Mouse (Mus musculus) myocyte (in vitro differentiated cells): ENCODE results near the gene Ccin. TPM values are rescaled to one million over a fixed set of nuclear protein-coding genes. Genes with fewer than 3 reads are reported as not detected.

Experiments
- H3K27me3 ChIP-seq: one replicate; pipeline ENCODE4 v1.6.1; 2011; ENCODE audit not compliant: control insufficient read depth, insufficient read depth, insufficient read length
- H3K36me3 ChIP-seq: one replicate; pipeline ENCODE4 v1.6.1; 2011; ENCODE audit not compliant: control insufficient read depth, insufficient read depth
- H3K4me2 ChIP-seq: one replicate; pipeline ENCODE4 v1.6.1; 2011; ENCODE audit warnings: low read depth, control low read depth
- H3K4me3 ChIP-seq: one replicate; pipeline ENCODE4 v1.5.1; 2011; ENCODE audit warnings: mild to moderate bottlenecking, control low read depth, moderate library complexity
- H3K79me2 ChIP-seq: one replicate; pipeline ENCODE4 v1.6.1; 2011; ENCODE audit not compliant: control insufficient read depth, insufficient read depth
- H3ac ChIP-seq: one replicate; pipeline ENCODE4 v1.6.1; 2011; ENCODE audit not compliant: control insufficient read depth, insufficient read length
- CEBPB ChIP-seq: IDR thresholded peaks from 2 replicates; pipeline ENCODE4 v1.6.1; 2011; ENCODE audit warnings: mild to moderate bottlenecking, moderate library complexity; ENCODE audit not compliant: poor library complexity, insufficient read depth, severe bottlenecking
- E2F4 ChIP-seq: IDR thresholded peaks from one replicate; pipeline ENCODE4 v1.6.1; 2011; ENCODE audit warnings: mild to moderate bottlenecking, control low read depth, moderate library complexity; ENCODE audit not compliant: insufficient read depth
- MAX ChIP-seq: IDR thresholded peaks from one replicate; pipeline ENCODE4 v1.6.1; 2011; ENCODE audit warnings: low read depth, mild to moderate bottlenecking, control low read depth
- MYOD1 ChIP-seq, 3 experiments: IDR thresholded peaks; one replicate each; pipeline ENCODE4 v1.6.1; 2011; ENCODE audit warnings: control low read depth in 2 of 3, low read depth in 2 of 3, mild to moderate bottlenecking in 2 of 3, moderate library complexity in 1 of 3; ENCODE audit not compliant: insufficient read length in 2 of 3, control insufficient read depth in 1 of 3
- MYOG ChIP-seq, 3 experiments: IDR thresholded peaks; one replicate each; pipeline ENCODE4 v1.6.1; 2011; ENCODE audit warnings: control low read depth in 2 of 3, low read depth in 2 of 3, mild to moderate bottlenecking in 2 of 3; ENCODE audit not compliant: insufficient read length in 2 of 3, control insufficient read depth in 1 of 3, insufficient read depth in 1 of 3
- POLR2A ChIP-seq: IDR thresholded peaks from one replicate; pipeline ENCODE4 v1.6.1; 2011; ENCODE audit warnings: low read depth, mild to moderate bottlenecking, control low read depth, moderate library complexity; ENCODE audit not compliant: insufficient read length
- POLR2AphosphoS2 ChIP-seq: IDR thresholded peaks from one replicate; pipeline ENCODE4 v1.6.1; 2011; ENCODE audit warnings: low read depth, control low read depth; ENCODE audit not compliant: insufficient read length
- SRF ChIP-seq: IDR thresholded peaks from one replicate; pipeline ENCODE4 v1.6.1; 2011; ENCODE audit warnings: low read depth; ENCODE audit not compliant: control insufficient read depth, insufficient read length
- TCF12 ChIP-seq: IDR thresholded peaks from one replicate; pipeline ENCODE4 v1.6.1; 2011; ENCODE audit warnings: mild to moderate bottlenecking, control low read depth; ENCODE audit not compliant: poor library complexity, insufficient read depth, severe bottlenecking
- TCF3 ChIP-seq: IDR thresholded peaks from one replicate; pipeline ENCODE4 v1.6.1; 2011; ENCODE audit warnings: low read depth, control low read depth; ENCODE audit not compliant: insufficient read length
- USF1 ChIP-seq: IDR thresholded peaks from one replicate; pipeline ENCODE4 v1.6.1; 2011; ENCODE audit warnings: low read depth, mild to moderate bottlenecking, control low read depth, moderate library complexity
- polyA plus RNA-seq: library from polyadenylated mRNA; unstranded; fragments of >200 nt; fragmentation: generic; extraction: Trizol; gene quantifications from one replicate; pipeline ENCODE4 v1.2.1, GENCODE M21; 2012; ENCODE audit warnings: missing spikeins

Gene Ccin
- polyA plus RNA-seq, 1 experiment, result 0.22 TPM

GRCm38 (mm10) chr4:44012376-44013367 is 29.4 kb downstream of the Ccin start:
- Histone ChIP-seq H3ac (peak overlapping the region; percentile 87), H3K27me3 (no peaks in the 10 kb centered on the region), H3K36me3 (no peaks in the 10 kb centered on the region), H3K79me2 (peaks cover 51% of the 10 kb centered on the region), H3K4me2 (peak overlapping the region; percentile 98), H3K4me3 (peak overlapping the region; percentile 83)
- peak; percentile 97 for TF ChIP-seq POLR2AphosphoS2
- TF ChIP-seq POLR2A, result peak; percentile 86
- peak; percentile 85 for TF ChIP-seq USF1
- TF ChIP-seq E2F4, result no peak
- peak; percentile 69 for TF ChIP-seq SRF
- no peak for TF ChIP-seq MYOG (IDR thresholded peaks at IDR 0.05; ENCODE audit: control insufficient read depth in 1 of 3, insufficient read depth in 1 of 3, insufficient read length in 2 of 3, low read depth in 2 of 3)
- TF ChIP-seq MYOD1 (IDR thresholded peaks at IDR 0.05; ENCODE audit: control insufficient read depth in 1 of 3, insufficient read length in 2 of 3, low read depth in 2 of 3), result no peak
- TF ChIP-seq MAX, result no peak

- Histone ChIP-seq H3ac (peak overlapping the region; percentile 87), H3K27me3 (no peaks in the 10 kb centered on the region), H3K4me2 (peak overlapping the region; percentile 98), H3K4me3 (peak overlapping the region; percentile 83), H3K36me3 (peaks cover 2% of the 10 kb centered on the region), H3K79me2 (peaks cover 60% of the 10 kb centered on the region)
- no peak for TF ChIP-seq CEBPB
- no peak for TF ChIP-seq SRF
- TF ChIP-seq MYOG (IDR thresholded peaks at IDR 0.05; ENCODE audit: control insufficient read depth in 1 of 3, insufficient read depth in 1 of 3, insufficient read length in 2 of 3, low read depth in 2 of 3), result no peak
- TF ChIP-seq MYOD1 (IDR thresholded peaks at IDR 0.05; ENCODE audit: control insufficient read depth in 1 of 3, insufficient read length in 2 of 3, low read depth in 2 of 3), result no peak
- TF ChIP-seq E2F4, result no peak
- TF ChIP-seq POLR2AphosphoS2, result no peak
- TF ChIP-seq TCF3, result no peak
Measured at GRCm38 (mm10) chr4:44013391-44014070, 30.2 kb downstream of the Ccin start.

- Histone ChIP-seq H3K4me2 (peak overlapping the region; percentile 31), H3ac (no peak overlapping the region), H3K4me3 (no peak overlapping the region), H3K79me2 (peaks cover 82% of the 10 kb centered on the region), H3K27me3 (no peaks in the 10 kb centered on the region), H3K36me3 (peaks cover 23% of the 10 kb centered on the region)
- TF ChIP-seq MYOG (IDR thresholded peaks at IDR 0.05; ENCODE audit: control insufficient read depth in 1 of 3, insufficient read depth in 1 of 3, insufficient read length in 2 of 3, low read depth in 2 of 3) (no peak), CEBPB (no peak), E2F4 (no peak), MYOD1 (IDR thresholded peaks at IDR 0.05; ENCODE audit: control insufficient read depth in 1 of 3, insufficient read length in 2 of 3, low read depth in 2 of 3) (no peak), TCF3 (no peak), TCF12 (no peak), POLR2A (no peak), MAX (no peak), POLR2AphosphoS2 (no peak), SRF (no peak), USF1 (no peak)
Measured at GRCm38 (mm10) chr4:44016071-44016470, 32.8 kb downstream of the Ccin start.

GRCm38 (mm10) chr4:44016791-44017190 is 33.5 kb downstream of the Ccin start:
- H3K4me2 ChIP-seq, result no peak overlapping the region
- no peaks in the 10 kb centered on the region for H3K27me3 ChIP-seq
- peaks cover 29% of the 10 kb centered on the region for H3K36me3 ChIP-seq
- no peak overlapping the region for H3ac ChIP-seq
- H3K4me3 ChIP-seq, result no peak overlapping the region
- no peak for TF ChIP-seq TCF12
- H3K79me2 ChIP-seq, result peaks cover 89% of the 10 kb centered on the region

- Histone ChIP-seq H3K27me3 (no peaks in the 10 kb centered on the region), H3K79me2 (peaks cover 70% of the 10 kb centered on the region), H3K4me3 (no peak overlapping the region), H3K36me3 (peaks cover 56% of the 10 kb centered on the region), H3K4me2 (no peak overlapping the region), H3ac (no peak overlapping the region)
- TF ChIP-seq TCF3 (no peak), CEBPB (no peak)
Measured at GRCm38 (mm10) chr4:44022323-44022722, 39.0 kb downstream of the Ccin start.
